Mouse (Mus musculus) midbrain, embryonic 13.5 days (tissue): ENCODE measurements around the gene Sumo2. TPM values are rescaled to one million over a fixed set of nuclear protein-coding genes. Genes with fewer than 3 reads are reported as not detected.
"Not testable (repeated sequence)": the region's sequence is repeated elsewhere in the genome, so short reads cannot be mapped to it uniquely, and the experiment has no call there.

ENCODE experiments used
- ATAC-seq: fragments of 200-750 bp; cut with Nextera tagmentation; 2 replicates; pipeline ENCODE4 v1.8.0; 2017; ENCODE audit warnings: mild to moderate bottlenecking, moderate TSS enrichment, moderate library complexity
- H3K27ac ChIP-seq: fragments of 300-500 bp; sonication (generic); 2 replicates; pipeline ENCODE4 v1.5.1; 2015; ENCODE audit warnings: inconsistent platforms, mild to moderate bottlenecking, moderate library complexity
- H3K27me3 ChIP-seq: fragments of 300-500 bp; sonication (generic); 2 replicates; pipeline ENCODE4 v1.6.1; 2015; ENCODE audit warnings: mild to moderate bottlenecking, inconsistent platforms
- H3K36me3 ChIP-seq: fragments of 300-500 bp; sonication (generic); 2 replicates; pipeline ENCODE4 v1.6.1; 2015; ENCODE audit warnings: mild to moderate bottlenecking, inconsistent platforms
- H3K4me1 ChIP-seq: fragments of 300-500 bp; sonication (generic); replicated peaks from 2 replicates; pipeline ENCODE4 v1.6.1; 2015; ENCODE audit warnings: inconsistent platforms
- H3K4me2 ChIP-seq: fragments of 300-500 bp; sonication (generic); replicated peaks from 2 replicates; pipeline ENCODE4 v1.6.1; 2015; ENCODE audit warnings: moderate library complexity, mild to moderate bottlenecking, inconsistent platforms
- H3K4me3 ChIP-seq: fragments of 300-500 bp; sonication (generic); replicated peaks from 2 replicates; pipeline ENCODE4 v1.5.1; 2015; ENCODE audit warnings: mild to moderate bottlenecking, inconsistent platforms
- H3K9ac ChIP-seq: fragments of 300-500 bp; sonication (generic); replicated peaks from 2 replicates; pipeline ENCODE4 v1.6.1; 2015; ENCODE audit warnings: mild to moderate bottlenecking, inconsistent platforms
- H3K9me3 ChIP-seq: fragments of 300-500 bp; sonication (generic); 2 replicates; pipeline ENCODE4 v1.6.1; 2016; ENCODE audit warnings: mild to moderate bottlenecking, inconsistent platforms
- WGBS: fragments of 180-500 bp; shearing (Covaris S2); methylation state at CpG from one replicate; pipeline ENCODE4 v1.1.7; 2015; 5-methylcytosine and 5-hydroxymethylcytosine counted together
- polyA plus RNA-seq: library from polyadenylated mRNA; unstranded; fragments of >200 nt; fragmentation: Nextera tagmentation; extraction: Ambion mirVana; gene quantifications from 2 replicates; pipeline ENCODE4 v1.2.1, GENCODE M21; 2015

Sumo2 gene
- polyA plus RNA-seq, 1 experiment from 2014 or later, result 1,358 TPM

DNA sequence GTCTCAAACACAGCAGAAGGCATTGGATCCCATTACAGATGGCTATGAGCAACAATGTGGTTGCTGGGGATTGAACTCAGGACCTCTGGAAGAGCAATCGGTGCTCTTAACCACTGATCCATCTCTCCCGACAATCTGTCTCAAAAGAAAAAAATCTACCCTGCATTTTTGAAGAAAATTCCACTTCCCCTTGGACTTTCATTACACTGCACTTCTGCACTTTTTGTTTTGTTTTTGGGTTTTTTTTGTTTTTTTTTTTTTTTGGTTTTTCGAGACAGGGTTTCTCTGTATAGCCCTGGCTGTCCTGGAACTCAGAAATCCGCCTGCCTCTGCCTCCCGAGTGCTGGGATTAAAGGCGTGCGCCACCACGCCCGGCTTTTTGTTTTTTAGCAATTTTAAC lies 39.5 kb downstream of the Sumo2 start:
- WGBS, result 90% methylated on average over 9 of the region's 9 CpGs
- not testable (repeated sequence) for H3K4me3 ChIP-seq, H3K4me2 ChIP-seq, ATAC-seq, H3K4me1 ChIP-seq, H3K9ac ChIP-seq, H3K27me3 ChIP-seq, H3K27ac ChIP-seq, H3K9me3 ChIP-seq
- peaks cover 48% of the 10 kb centered on the region for H3K36me3 ChIP-seq

DNA sequence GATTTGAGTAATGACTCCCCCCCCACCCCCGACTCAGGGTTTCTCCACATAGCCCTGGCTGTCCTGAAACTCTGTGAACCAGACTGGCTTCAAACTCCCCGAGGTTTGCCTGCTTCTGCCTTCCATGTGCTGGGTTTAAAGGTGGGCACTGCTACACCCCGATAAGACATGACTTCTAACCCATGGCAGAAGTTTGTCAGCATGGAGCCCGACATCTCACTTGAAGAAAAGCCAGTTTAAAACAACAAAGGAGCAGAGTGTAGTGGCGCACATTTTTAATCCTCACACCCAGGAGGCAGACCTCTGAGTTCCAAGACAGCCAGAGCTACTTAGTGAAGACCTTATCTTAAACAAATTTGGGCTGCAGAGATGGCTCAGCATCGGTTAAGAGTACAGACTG lies 43.7 kb downstream of the Sumo2 start:
- H3K4me1 ChIP-seq, result peaks cover 20% of the 10 kb centered on the region
- no peaks in the 10 kb centered on the region for H3K9me3 ChIP-seq
- H3K4me2 ChIP-seq, result peak overlapping the region; percentile 75
- H3K36me3 ChIP-seq, result peaks cover 27% of the 10 kb centered on the region
- no peak overlapping the region for H3K27ac ChIP-seq
- peak overlapping the region; percentile 69 for H3K4me3 ChIP-seq
- peak overlapping the region; percentile 77; the same call in 1 of the 2 replicates for H3K9ac ChIP-seq
- ATAC-seq, result no peak
- H3K27me3 ChIP-seq, result peaks cover 5% of the 10 kb centered on the region; the same call in 1 of the 2 replicates
- WGBS, result 33% methylated on average over 6 of the region's 6 CpGs

DNA sequence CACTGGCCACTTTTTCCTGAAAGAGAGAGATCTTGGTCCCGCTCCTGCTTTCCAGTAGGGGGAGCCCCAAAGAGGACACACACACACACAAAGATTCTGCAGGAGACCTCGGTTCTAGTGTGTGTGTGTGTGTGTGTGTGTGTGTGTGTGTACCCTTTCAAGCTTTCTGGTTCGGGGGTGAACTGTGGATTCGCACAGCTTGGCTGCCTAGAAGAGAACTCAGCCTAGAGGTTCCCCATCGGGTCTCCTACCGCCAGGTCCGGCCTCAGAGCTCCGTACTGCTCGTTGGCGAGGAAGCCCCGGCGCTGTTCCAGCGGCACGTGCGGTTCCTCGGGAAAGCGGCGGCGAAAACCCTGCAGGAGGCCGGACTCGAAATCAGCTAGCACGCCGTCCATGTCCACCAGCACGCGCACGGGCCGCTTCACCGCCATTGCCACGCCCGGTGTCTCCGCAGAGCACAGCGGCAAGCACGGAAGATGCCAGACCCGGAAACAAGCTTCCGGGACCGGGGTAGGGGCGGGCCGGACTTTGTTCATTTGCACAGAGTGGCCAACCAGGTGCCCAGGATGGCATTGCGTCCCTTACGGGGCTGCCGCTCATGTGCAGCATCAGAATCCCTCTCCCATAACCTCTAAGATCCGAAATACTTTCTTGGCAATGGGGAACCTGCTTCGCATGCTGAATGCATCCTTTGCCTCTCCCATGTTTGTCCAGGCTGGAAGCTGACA lies 44.6 kb downstream of the Sumo2 start, which contains the start of gene Nt5c:
Nt5c (minus strand) TSS at position 507 of the 728 bp plus-strand sequence.
- Histone ChIP-seq H3K4me1 (peaks cover 20% of the 10 kb centered on the region), H3K9me3 (no peaks in the 10 kb centered on the region)
- WGBS, result under 1% methylated on average over 43 of the region's 43 CpGs

DNA sequence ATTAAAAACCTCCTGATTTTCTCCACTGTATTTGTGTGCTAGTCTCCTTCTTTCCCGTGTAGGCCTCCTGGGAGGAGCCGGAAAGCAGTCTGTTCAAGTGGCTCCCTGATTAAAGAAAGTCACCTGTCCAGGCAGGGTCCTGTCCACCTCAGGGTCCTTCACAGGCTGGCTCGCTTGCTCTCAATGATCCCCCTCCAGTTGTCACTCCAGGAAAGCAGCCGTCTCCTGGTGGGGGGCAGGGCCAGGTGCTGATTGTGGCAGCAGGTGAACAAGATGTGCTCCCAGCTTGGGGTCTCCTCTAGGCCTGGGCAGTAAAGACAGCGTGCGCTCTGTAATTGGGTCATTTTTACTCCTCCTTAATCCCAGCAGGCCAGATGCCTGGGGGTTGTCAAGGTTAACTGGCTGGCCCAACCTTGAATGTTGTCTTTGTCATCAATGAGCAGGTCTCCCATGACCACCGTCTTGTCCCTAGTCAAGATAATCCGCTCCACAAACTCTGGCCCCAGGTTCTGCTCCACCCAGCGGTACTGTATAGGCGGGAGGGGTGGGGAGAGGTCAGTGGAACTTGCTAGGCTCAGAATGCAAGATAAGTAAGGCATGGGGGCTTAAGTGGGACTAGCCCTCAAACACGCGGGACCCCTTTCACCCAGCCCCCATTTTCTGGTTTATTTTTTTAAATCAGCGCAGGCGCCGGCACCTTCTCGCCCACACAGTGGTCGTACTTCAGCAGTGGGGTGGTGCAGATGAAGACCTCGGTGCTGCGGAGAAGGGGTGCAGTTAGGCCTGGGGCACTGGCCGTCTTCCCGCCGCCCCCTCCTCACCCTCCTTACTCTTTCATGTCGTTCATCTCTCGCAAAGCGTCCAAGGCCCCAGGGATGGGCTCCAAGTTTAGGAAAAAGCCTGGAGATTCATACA lies 45.4 kb downstream of the Sumo2 start:
- WGBS, result 20% methylated on average over 25 of the region's 25 CpGs
- H3K4me3 ChIP-seq, result peak overlapping the region; percentile 69
- H3K36me3 ChIP-seq, result peaks cover 19% of the 10 kb centered on the region
- H3K27ac ChIP-seq, result peak overlapping the region; percentile 88
- peak overlapping the region; percentile 75 for H3K4me2 ChIP-seq
- H3K4me1 ChIP-seq, result peaks cover 20% of the 10 kb centered on the region
- ATAC-seq, result peak; percentile 59
- H3K9me3 ChIP-seq, result no peaks in the 10 kb centered on the region
- H3K27me3 ChIP-seq, result peaks cover 5% of the 10 kb centered on the region; the same call in 1 of the 2 replicates
- peak overlapping the region; percentile 77 for H3K9ac ChIP-seq

More for the DNA sequence above, 44.6 kb downstream of the Sumo2 start, which contains the start of gene Nt5c:
- peak within 1 kb of the TSS; percentile 77 for H3K9ac ChIP-seq
- peaks cover 5% of the 10 kb centered on the region; the same call in 1 of the 2 replicates for H3K27me3 ChIP-seq
- H3K36me3 ChIP-seq, result peaks cover 19% of the 10 kb centered on the region
- peak within 1 kb of the TSS; percentile 88 for H3K27ac ChIP-seq
- H3K4me2 ChIP-seq, result peak within 1 kb of the TSS; percentile 75
- H3K4me3 ChIP-seq, result peak within 1 kb of the TSS; percentile 69
- ATAC-seq, result peak; percentile 93

DNA sequence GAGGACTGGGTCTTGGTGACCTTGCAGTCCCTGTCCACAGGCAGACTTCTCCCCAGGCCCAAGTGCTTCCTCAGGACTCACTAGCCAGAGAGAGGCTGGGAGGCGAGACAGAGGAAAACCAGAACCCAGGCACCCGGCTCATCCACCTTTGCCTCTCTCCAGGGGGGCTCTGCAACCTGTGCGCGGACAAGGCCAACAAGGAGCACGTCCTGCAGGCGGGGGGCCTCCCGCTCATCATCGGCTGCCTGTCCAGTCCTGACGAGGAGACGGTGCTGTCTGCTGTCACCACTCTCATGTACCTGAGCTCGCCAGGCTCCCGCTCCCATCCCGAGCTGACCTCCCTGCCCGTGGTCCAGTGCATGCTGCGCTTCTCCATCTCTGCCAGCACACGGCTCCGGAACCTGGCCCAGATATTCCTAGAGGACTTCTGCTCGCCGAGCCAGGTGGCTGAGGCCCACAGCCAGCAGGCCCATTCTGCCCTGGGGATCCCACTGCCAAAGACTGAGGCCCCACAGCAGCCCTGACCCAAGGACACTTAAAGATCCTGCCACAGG lies 47.4 kb downstream of the Sumo2 start:
- H3K9ac ChIP-seq, result peak overlapping the region; percentile 10; the same call in 1 of the 2 replicates
- H3K27ac ChIP-seq, result no peak overlapping the region
- H3K4me3 ChIP-seq, result no peak overlapping the region
- ATAC-seq, result no peak
- peaks cover 5% of the 10 kb centered on the region; the same call in 1 of the 2 replicates for H3K27me3 ChIP-seq
- H3K9me3 ChIP-seq, result no peaks in the 10 kb centered on the region
- WGBS, result 88% methylated on average over 19 of the region's 19 CpGs
- H3K4me2 ChIP-seq, result no peak overlapping the region
- H3K4me1 ChIP-seq, result peaks cover 28% of the 10 kb centered on the region
- H3K36me3 ChIP-seq, result peaks cover 19% of the 10 kb centered on the region

DNA sequence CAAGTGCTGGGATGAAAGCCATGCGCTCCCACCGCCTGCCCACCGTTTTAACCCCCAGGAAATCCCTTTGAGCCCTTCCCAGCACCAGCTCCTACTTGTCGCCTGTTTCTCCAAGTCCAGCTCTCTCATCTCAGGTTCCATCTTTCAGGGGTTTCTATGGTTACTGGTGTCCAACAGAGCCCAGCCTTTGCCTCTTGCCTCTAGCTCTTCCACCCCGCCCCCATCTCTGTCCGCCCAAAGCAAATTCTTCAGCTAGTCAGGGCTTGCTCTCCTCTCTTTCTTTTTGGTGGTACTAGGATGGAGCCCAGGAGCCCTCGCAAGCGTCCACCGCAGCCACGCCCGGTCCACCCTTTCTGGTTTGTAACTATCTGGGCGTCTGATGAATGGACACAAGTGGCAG lies 50.9 kb downstream of the Sumo2 start:
- ATAC-seq, result peak; percentile 65
- no peak overlapping the region for H3K4me3 ChIP-seq
- H3K4me1 ChIP-seq, result peaks cover 10% of the 10 kb centered on the region
- peaks cover 22% of the 10 kb centered on the region for H3K36me3 ChIP-seq
- H3K4me2 ChIP-seq, result no peak overlapping the region
- no peak overlapping the region; the same call in 1 of the 2 replicates for H3K9ac ChIP-seq
- H3K27me3 ChIP-seq, result no peaks in the 10 kb centered on the region
- H3K27ac ChIP-seq, result peak overlapping the region; percentile 39; the same call in 1 of the 2 replicates
- WGBS, result 25% methylated on average over 12 of the region's 12 CpGs
- H3K9me3 ChIP-seq, result no peaks in the 10 kb centered on the region

DNA sequence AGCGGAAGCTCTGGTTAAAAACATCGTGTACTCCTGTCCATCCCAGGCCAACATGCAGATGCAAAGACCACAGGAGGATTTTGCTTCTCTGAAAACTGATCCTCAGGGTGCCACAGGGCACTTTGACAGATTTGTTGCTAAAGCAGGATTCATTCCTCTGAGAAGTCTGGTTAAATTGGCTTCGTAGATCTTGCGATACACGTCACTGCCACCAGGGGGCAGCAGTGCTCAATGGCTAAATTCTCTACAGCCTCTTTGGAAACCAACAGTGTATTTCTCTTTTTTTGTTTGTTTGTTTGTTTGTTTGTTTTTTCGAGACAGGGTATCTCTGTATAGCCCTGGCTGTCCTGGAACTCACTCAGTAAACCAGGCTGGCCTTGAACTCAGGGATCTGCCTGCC lies 52.4 kb downstream of the Sumo2 start:
- H3K9me3 ChIP-seq, result no peaks in the 10 kb centered on the region
- peak overlapping the region; percentile 40; the same call in 1 of the 2 replicates for H3K9ac ChIP-seq
- no peak for ATAC-seq
- no peak overlapping the region for H3K4me2 ChIP-seq
- no peaks in the 10 kb centered on the region for H3K27me3 ChIP-seq
- peaks cover 13% of the 10 kb centered on the region for H3K36me3 ChIP-seq
- WGBS, result 17% methylated on average over 6 of the region's 6 CpGs
- H3K27ac ChIP-seq, result no peak overlapping the region
- H3K4me1 ChIP-seq, result peaks cover 8% of the 10 kb centered on the region
- no peak overlapping the region for H3K4me3 ChIP-seq

DNA sequence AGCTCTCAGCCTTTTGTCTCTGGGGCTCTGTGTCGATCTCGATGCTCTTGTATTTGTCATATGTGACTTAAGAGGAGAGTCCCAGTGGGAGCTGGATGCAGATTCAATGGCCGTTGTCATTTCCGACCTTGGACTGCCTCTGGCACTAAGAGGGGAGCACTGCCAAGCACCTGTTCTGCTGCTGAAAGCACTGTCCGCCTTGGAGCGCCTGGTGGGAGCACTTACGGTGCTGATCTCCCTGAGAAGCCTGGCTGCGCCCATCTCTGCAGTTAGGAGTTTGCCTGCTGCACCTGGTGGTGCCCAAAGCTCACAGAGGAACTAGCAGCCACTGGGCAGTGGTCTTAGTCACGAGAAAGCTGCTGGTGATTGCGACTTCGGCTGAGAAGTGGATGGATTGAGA lies 52.8 kb downstream of the Sumo2 start:
- Histone ChIP-seq H3K4me2 (no peak overlapping the region), H3K4me3 (no peak overlapping the region), H3K27me3 (no peaks in the 10 kb centered on the region), H3K27ac (no peak overlapping the region), H3K9me3 (no peaks in the 10 kb centered on the region), H3K36me3 (peaks cover 11% of the 10 kb centered on the region), H3K4me1 (peaks cover 8% of the 10 kb centered on the region), H3K9ac (peak overlapping the region; percentile 40; the same call in 1 of the 2 replicates)
- ATAC-seq, result no peak
- 70% methylated on average over 11 of the region's 11 CpGs for WGBS

DNA sequence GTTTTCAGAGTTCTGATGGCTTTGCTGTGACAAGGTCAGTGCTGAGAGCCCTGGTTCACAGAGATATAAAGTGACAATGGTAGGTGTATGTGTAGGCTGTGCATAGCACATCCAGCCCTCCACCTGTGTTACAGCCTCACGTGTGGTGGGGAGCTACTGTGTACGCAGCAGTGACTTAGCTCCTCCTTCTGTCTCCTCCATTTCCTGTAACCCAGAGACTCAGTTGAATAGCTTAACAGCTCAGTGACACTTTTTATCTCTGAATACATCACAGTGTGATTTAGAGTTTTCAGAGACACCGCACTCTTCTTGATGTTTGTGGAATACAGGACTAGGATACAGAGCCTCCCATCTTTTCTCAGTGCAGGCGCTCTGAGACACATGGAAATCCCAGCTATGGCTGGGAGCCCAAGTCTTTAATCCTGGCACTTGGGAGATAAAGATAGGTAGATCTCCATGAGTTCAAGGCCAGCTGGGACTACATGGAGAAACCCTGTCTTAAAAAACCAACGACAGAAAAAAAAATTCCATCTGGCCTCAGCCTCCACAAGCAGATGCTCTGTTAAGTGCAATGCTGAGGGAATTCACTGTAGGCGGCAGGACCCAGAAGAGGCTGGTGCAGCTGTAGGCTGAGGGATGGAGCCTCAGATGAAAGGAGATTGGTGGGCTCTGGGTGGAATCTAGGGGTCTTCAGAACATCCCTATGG lies 54.4 kb downstream of the Sumo2 start:
- no peak overlapping the region for H3K27ac ChIP-seq
- no peak overlapping the region for H3K9ac ChIP-seq
- 88% methylated on average over 6 of the region's 6 CpGs for WGBS
- H3K36me3 ChIP-seq, result peaks cover 11% of the 10 kb centered on the region
- ATAC-seq, result no peak
- peaks cover 19% of the 10 kb centered on the region for H3K4me1 ChIP-seq
- H3K9me3 ChIP-seq, result no peaks in the 10 kb centered on the region
- no peaks in the 10 kb centered on the region for H3K27me3 ChIP-seq
- no peak overlapping the region for H3K4me2 ChIP-seq
- H3K4me3 ChIP-seq, result no peak overlapping the region

DNA sequence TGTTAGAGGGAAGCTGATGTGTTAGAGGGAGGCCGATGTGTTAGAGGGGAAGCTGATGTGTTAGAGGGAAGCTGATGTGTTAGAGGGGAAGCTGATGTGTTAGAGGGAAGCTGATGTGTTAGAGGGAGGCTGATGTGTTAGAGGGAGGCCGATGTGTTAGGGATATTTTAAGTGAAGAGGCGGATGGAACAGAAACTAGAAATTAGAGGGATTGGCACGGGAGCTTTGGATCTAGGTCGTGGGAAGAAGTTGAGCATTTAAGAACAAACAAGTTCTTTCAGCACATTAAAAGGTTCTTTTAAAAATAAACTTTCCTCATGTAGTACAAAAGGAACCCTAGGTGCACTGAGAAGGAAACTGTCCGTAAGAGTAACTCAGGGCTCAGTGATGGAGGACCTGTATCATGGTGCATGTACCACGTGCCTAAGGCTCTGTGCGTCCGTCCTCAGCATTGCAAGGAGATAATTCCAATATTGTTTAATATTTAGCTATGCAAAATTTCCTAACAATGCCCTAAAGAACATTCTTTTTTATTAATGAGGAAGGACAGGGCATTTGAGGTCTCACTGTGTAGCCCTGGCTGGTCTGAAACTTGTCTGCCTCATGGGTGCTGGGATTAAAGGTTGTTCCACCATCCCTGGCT lies 57.7 kb downstream of the Sumo2 start:
- Histone ChIP-seq H3K4me3 (no peak overlapping the region), H3K4me1 (peaks cover 38% of the 10 kb centered on the region), H3K9me3 (no peaks in the 10 kb centered on the region), H3K9ac (no peak overlapping the region), H3K4me2 (no peak overlapping the region), H3K27ac (no peak overlapping the region), H3K36me3 (peaks cover 11% of the 10 kb centered on the region), H3K27me3 (no peaks in the 10 kb centered on the region)
- no peak for ATAC-seq
- 86% methylated on average over 9 of the region's 9 CpGs for WGBS

DNA sequence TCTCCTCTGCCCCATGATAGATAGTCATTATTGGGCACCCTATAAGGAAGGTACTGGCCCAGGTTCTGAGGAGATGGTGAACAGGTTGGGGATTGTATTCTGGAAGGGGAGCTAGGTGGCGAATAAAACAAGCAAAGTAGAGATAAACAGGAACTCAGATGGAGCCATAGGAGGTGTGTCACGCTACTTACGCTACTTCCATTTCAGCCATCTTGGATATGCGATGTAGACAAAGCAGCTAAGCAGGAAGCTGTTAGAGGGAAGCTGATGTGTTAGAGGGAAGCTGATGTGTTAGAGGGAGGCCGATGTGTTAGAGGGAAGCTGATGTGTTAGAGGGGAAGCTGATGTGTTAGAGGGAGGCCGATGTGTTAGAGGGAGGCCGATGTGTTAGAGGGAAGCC lies 58.7 kb downstream of the Sumo2 start:
- 92% methylated on average over 7 of the region's 7 CpGs for WGBS
- peak overlapping the region; percentile 24; the same call in 1 of the 2 replicates for H3K9ac ChIP-seq

More for the DNA sequence above, 58.7 kb downstream of the Sumo2 start:
- H3K27ac ChIP-seq, ATAC-seq, H3K9me3 ChIP-seq, H3K27me3 ChIP-seq, H3K4me2 ChIP-seq: not testable (repeated sequence)
- H3K36me3 ChIP-seq, result peaks cover 11% of the 10 kb centered on the region
- H3K4me3 ChIP-seq, result 0 out of 2 replicates have a peak overlapping the region, but pooled peaks have one; percentile 93
- H3K4me1 ChIP-seq, result peaks cover 40% of the 10 kb centered on the region
